Mouse (Mus musculus): Measurements from ENCODE around the gene Alcam.
A peak's percentile ranks its signal among the peaks of the same experiment; 100 is the strongest.

The Alcam gene

DNA sequence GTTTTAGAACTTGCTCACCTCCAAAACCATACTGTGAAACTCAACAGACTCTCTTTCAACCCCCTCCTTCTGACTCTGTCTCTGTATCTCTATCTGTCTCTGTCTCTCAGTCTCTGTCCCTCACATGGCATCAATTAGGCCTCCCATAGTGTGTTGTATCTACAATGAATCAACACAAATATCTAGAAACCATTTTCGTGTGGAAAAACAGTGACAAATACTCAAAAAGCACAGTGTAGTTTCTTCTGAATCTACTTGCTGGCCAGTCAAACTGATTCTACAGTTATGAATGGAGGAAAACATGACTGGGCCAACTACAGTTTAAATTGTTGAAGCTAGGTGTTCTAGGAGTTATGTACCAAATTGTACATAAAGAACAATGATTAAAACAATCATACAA, 10.8 kb downstream of the Alcam start:
- no peak for DNase-seq (ENCODE audit: low spot score in 2 of 2)

DNA sequence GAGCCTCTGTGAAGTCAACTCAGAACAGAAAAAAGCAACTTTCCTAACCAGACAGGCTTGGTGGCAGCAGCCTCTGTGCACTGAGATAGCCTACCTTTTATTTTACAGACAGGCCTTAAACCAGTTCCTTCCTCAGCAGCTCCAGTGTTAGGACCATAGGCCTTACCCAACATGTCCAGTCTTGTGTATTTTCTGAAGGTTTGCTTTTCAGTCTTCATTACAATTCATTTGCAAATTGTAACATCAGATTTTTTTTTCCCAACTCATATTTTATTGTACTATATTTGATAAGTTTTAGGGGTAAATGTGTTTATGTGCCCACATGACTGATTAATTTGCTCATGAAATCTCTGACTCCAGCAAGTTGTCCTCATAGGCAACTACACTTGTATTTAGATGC, 14.3 kb downstream of the Alcam start:
- DNase-seq (ENCODE audit: low spot score in 2 of 2), result no peak

DNA sequence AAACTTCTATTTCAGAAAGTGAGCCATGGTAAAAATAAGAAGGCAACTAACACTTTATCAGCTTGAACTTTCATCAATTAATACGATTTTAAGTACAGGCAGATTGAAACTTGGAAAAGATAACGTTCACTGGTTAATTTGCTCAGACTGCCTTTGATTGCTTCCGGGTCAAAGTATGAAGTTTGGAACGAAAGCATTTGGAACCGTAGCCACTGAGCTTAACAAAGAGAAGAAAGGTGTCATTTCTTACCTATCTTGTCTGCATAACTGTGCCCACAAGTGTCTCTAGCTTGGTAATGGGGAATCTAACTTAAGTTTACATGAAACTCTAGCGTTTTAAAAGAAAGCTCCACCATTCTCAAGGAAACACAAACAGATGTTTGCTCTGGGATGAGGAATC, 14.9 kb downstream of the Alcam start:
- no peak for DNase-seq (ENCODE audit: low spot score in 2 of 2)

DNA sequence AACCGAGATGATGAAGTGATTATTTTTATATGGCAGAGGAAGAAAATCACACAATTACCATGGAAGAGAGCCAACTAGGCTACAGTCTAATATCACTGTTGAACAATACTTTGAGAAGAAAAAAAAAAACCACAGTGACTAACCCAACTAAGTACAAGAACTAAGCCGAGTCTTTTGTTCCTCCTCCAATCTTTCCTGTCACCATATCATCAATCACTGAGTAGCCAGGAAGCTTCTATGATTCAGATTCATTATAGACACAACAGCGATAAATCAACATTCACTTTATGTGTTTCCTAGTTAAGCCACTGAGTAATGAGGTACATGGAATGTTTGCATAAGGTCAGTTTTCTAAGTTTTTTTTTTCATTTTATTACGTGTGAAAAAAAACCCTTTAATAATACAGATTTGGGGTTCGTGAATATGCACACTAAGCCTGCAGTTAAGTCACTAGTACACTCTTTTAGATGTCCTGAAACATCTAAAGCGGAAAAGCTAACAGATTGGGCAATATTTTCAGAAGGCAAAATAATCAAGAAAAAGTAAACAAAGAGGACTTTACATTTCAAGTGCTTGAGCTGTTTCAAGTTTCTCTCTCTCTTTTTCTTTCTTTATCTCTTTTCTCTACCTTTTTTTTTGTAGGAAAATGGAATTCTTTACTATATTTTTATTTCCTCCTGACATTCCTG, 15.5 kb downstream of the Alcam start:
- DNase-seq (ENCODE audit: low spot score in 2 of 2), result no peak

DNA sequence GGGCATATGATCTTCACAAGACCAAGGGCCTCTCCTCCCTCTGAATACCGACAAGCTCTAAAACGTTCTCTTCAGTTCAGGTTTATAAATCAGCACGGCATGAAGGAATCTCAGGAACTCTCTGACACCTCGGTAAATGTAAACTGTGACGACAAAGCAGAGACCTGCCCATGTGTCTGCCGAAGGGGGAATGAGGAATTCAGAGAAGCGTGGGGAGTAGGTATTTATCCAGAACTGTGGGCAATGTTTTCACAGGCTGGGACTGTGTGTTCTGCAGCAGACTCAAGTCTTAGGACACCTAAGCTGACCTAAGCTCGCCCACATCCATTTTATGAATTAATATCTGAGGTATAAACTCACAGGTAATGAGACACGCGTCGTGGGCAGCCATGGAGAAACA, 20.7 kb downstream of the Alcam start:
- DNase-seq (ENCODE audit: low spot score in 2 of 2), result no peak

DNA sequence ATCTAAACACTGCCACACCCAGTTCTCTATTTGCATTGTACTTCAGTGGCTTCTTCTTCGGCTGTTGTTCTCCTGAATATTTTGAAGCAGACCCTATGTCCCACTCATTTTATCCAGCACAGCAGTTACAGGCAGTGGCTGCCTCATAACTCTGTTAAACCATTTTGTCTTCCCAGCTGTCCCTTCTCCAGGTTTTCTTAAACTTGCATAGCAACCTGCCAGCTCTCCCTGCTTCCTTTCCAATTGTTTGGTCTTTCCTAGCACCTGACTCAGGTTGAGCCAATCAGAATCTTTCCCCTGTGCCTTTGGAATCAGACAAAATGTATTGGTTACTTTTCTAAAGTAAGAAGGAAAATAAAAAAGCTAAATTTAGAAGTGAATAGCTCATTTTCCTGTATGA, 21.8 kb downstream of the Alcam start:
- DNase-seq (ENCODE audit: low spot score in 2 of 2), result no peak

DNA sequence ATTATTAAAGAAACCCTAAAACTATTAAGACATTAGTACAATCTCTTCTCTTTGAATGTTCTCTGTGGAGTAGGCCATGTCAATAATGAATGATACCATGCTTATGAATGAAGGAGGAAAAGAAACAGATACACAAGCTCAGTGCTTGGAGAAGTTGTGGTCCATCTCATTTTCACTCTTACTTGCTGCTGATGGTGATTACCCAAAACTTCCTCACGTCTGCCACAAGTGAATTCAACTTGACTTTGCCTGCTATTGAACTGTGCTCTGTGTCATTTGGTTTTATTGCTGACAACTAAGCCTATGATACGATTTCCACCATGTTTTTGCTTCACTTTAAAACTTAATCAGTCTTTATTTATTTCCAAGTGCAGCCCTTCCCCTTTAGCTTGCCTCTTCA, 22.3 kb downstream of the Alcam start:
- no peak for DNase-seq (ENCODE audit: low spot score in 2 of 2)

DNA sequence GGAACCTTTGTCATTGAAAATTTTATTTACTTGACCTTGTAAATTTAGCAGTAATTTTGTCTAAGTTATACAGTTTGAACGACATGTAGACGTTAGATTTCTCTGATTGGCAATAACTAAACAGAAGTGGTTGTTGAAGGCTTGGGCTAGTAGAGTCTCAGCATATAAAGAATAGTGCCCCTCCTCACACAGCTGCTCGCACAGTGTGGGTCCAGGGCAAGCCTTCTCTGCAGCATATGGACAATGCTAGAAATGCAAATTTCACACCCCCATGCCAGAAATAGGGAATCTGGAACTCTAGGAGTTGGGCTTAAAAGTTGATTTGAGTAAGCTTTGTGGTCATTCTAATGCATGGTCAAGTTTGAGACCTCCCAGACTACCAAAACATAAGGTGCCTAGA, 23.8 kb downstream of the Alcam start:
- DNase-seq (ENCODE audit: low spot score in 2 of 2), result no peak

DNA sequence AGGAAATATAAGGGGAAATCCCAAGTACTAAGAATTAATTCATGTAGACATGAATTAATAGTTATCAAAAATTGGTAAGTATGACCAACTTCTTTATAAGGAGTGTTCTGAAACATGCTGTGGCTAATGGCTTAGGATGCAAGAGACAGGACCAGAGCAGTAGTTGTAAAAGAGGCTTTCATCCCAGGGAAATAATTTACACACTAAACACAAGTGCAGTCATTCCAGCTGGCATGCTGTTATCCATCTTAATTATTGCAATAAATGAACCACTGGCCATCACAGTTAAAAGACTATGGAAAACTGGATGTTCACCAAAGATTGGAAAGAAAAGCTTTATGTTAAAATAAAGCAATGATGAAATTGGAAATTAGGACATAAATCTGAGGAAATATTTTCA, 24.2 kb downstream of the Alcam start:
- no peak for DNase-seq (ENCODE audit: low spot score in 2 of 2)

DNA sequence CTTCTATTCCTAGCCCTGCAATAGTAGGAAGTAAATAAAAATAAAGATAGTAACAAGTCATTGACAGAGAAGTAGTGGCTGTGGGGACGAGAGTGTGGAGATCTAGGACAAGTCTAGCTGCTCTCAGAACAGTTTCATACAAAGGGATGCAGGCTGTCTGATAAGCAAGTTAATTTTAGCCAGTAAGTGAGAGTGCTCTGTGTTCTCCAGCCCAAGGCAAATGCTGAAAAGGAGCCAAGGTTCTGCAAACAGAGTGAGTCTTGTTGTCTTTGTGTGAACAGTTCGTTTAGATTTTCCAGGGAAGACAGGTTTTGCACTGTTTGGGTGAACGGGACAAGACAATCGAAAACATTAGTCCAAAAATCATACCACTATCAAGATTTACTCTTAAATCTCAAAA, 25.4 kb downstream of the Alcam start:
- DNase-seq (ENCODE audit: low spot score in 2 of 2), result peak in 1 of 2 experiments; percentile 62

DNA sequence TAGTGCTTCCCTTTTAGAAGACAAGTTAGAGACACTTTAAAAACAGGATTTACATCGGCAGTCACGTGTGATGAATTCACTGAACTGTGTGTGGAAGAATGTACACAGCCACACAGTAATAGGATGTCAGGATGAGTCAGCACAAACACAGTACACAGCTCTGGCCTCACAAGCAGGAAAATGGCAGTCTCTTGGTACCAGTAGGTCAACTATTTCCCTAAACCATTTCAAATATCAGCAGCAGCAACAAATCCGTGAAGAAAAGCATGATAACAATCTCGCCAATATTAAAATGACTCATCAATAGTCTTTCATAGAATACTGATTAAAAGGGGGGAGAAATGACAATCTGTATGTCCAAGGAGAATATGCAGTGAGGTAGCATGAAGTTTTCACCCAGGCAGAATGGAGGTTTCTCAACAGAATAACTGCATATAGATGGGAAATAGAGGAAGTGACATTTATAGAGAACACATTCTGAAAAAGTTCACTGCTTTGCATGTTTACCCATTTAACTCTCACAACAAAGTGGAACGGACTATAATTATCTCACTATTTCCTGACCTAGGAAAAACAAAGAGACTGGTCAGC, 35.2 kb downstream of the Alcam start:
- no peak for DNase-seq (ENCODE audit: low spot score in 2 of 2)

DNA sequence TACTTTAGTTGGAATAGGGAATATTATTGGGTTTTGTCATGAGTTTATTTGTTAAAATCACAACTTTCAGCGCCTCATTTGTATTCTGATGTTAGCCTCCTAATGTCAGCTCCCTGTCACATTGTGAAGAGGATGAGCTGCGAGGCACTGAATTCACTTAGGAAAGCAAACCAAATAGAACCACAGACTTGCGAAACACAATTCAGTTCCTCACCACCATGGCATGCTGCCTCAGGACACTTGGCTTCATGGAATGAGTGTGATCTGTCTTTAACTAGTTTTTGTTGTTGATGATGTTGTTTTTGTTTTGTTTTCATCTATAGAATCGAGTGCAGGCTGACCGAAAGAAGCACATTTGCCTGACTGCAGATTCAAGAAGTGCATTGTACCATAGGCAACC, 35.9 kb downstream of the Alcam start:
- DNase-seq (ENCODE audit: low spot score in 2 of 2), result no peak

DNA sequence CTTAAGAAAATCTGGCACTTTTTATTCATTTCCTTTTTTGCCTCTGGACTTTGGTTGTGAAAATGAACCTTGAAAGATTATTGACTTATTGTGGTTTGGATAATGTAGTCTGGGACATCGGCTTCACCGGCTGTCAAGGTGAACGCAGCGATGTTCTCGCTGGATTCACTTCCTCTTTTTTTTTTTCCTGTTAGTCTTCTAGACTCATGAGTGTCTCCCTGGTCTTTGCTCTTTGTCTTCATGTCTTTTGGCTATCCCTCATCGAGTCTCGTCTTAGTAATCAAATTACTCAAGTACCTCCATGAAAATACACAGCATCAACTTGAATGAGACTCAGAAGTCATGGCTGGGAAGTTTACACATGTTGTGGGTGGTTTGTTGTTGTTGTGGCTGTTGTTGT, 36.7 kb downstream of the Alcam start:
- no peak for DNase-seq (ENCODE audit: low spot score in 2 of 2)

DNA sequence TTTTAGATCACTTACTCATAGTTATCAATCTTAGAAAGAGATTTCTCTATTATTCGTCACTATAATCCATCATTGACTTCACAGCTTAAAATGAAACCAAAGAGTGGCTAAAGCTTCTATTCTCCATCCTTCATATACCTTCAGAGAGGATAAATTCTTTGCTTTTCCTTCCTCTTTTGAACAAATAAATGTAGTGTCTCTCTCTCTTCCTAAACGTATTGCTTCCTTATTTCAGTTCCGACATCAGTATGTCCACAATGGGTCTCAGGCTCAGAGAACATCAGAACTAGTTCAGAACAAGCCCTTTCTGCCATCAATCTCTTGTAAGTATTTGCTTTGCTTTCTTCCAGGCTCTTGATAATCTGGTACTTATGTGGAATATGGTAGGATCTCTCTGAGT, 40.2 kb downstream of the Alcam start:
- DNase-seq (ENCODE audit: low spot score in 2 of 2), result no peak

DNA sequence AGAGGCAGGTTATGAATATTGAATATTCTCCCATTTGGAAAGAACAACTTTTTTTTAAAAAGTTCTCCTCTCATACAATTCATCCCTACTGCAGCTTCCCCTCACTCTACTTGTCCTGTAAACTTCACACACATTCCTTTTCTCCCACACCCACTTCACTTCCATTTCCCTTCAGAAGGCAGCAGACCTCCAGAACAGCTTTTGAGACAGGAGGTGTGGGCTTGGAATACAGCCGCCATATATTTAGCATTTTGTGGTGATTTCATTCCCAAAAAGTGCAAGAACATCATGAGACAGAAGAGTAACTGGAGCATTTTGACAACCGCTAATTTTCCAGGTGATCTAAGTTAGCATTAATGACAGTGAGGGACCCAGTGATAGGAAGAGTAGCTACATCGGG, 47.8 kb downstream of the Alcam start:
- no peak for DNase-seq (ENCODE audit: low spot score in 2 of 2)

DNA sequence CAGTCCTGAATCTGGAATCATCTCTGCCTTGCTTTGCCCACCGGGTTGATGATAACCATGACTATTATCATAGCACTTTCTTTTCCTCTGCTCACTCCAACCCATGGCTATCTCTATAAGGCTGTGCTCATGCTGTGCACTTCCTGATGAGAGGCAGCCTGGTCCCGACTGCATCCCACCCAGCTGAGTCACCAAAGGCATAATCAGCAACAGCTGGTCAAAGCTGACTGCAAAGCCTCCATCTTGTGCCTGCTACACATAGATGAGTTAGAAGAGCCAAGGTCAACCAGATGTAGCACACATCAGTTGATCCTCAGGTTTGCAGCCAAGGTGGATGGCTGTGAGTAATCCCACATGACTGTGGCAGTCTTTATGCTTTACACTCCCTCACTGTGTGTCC, 48.6 kb downstream of the Alcam start:
- DNase-seq (ENCODE audit: low spot score in 2 of 2), result no peak

DNA sequence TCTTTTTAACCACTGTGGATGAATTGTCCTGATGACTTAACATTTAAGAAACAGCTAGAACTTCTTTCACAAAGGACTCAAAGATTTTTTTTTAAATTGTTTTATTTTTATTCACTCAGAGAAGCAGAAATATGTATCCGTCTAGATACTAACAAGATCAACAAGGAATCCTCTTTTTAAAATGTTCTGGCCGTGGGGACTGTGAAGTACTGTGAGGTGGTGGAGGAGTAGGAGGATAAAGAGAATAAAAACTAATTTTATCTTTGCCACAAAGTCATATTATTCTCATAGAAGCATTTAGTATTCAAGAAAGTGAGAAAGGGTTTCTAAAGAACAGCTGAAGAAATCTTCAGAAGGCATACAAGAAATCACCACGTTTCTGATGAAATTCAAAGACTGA, 54.8 kb downstream of the Alcam start:
- no peak for DNase-seq (ENCODE audit: low spot score in 2 of 2)

DNA sequence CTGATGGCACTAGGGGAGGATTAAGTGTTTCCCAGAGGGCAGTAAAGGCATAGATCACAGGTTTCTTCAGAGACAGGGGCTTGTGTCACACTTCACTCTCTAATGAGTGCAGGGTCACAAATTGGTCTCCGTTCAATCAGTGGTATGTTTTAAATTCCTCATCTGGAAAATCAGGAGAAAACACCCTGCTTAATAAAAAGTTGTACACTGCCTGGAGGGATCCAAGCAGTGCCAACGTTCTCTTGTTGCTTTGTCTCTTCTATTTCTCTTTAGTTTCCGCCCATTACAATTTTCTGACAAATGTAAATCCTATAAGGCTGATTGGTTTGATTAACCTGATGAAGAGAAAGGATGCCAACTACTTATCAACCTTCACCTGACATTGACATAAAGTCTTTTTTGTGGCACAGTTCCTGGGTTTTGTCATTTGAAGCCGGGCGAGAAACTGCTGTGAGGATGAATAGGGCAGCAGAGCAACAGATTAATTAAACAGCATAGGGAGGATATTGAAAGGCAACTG, 67.0 kb downstream of the Alcam start:
- no peak for DNase-seq (ENCODE audit: low spot score in 2 of 2)

DNA sequence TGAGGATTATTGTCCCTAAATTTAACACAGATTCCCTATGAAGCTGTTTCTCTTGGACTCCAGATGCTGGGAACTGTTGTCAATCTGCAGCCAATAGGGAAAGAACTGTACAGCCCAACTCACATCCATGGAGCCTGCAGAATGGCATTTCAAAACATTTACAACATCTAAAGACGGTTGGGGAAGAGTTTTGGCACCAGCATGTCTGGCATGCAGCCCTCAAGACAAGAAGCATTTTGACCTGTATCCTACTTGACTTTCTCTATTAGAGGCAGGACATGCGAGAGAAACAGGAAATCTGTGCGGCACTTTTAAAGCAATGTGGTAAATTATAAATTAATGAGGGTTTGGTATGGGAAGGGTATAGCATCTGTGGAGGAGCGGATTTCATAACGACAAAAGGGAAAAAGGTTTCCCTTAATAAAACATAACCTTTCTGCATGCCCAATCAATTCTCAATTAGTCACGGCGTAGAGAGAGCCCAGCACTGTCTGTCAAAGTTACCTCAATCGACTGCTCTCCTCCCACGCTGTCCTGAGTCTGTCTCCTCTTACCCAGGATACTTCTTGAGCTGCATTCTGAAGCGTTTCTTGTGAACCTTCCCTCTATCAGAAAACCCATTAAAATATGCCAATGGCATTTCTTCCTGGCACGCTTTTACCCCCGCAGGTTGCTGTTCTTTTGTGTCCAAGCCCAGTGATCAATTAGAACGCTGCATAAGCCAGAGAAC, 70.3 kb downstream of the Alcam start:
- DNase-seq (ENCODE audit: low spot score in 2 of 2), result no peak

DNA sequence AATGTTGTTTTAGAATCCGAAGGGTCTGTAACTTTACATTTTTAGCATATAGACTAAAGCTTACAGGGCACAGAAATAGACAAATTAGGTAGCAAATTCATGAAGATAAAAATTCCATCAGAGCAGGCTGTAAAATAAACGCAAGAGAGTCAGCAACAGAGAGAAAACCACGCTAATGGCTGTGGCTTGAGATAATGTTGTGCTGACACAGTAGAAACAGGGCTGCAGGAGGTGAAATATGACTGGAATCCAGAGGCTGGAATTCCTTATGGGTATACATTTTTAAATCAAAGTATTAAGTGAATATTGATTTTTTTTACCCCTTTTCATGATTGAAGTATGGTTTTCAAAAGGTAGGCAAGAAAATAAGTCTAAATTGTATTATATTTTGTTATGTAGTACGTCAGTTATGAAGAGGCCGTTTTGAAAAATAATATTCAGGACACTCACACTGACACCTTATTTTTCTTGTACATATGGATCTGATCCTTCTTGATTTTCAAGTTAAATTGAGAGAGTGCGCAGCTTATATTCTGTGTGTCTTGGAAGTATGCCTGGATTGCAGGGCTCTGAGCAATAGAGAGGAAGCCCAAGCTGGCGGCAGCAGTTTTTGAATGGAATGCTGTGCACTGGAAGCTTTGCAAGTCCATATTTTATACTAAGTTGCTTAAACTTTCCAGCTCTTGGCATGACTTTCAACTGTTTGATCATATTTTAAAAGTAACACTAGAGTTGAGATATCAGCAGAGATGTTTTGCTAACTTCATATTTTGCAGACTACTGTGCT, 74.9 kb downstream of the Alcam start:
- DNase-seq (ENCODE audit: low spot score in 2 of 2), result no peak

DNA sequence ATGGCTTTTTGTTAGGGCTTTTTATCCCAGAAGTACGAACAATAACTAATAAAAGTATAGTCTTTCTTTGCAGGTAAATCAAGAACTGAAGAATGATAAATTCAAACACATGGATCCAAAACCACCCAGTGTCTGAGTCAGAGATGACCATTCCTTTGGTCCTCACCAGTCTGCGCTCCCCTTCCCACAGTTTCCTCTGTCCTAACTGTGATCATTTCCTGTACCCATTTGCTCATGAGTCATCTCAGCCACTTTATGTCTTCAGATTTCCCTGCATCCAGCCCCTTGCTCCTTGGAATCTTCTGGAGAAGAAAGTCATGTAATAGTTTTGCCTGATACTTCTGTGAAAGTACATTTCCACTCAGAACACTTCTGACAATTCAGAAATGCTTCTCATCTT, 77.0 kb downstream of the Alcam start:
- DNase-seq (ENCODE audit: low spot score in 2 of 2), result no peak

DNA sequence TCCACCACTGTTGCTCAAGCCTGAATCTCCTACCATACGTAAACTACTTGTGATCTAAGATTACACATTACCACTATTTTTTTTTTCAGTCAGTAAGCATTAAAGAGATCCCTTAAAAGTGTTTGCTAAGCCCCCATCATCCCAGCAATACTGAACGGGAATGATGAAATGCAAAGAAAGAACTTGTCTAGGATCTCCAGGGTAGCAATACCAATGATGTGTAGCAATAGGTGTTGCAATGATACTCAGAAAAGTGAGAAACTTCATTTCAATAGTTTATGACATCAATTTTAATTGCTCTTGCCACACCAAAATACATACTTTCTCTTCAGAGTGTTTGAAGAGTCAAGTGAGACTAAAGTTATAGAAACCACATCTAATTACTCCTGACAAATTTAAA, 81.9 kb downstream of the Alcam start:
- DNase-seq (ENCODE audit: low spot score in 2 of 2), result no peak

Measured in left cerebral cortex, adult 9 months (tissue).